Mouse (Mus musculus) hindbrain, embryonic 10.5 days (tissue): Measurements from ENCODE around the gene Cdh13. TPM values are rescaled to one million over a fixed set of nuclear protein-coding genes. Genes with fewer than 3 reads are reported as not detected.

Experiments used
- DNase-seq: peaks from one replicate; pipeline ENCODE4 v3.0.0-alpha.2; 2017; ENCODE audit warnings: low spot score
- H3K27ac ChIP-seq: fragments of 300-500 bp; sonication (generic); 2 replicates; pipeline ENCODE4 v1.5.1; 2016; ENCODE audit warnings: mild to moderate bottlenecking, moderate library complexity
- H3K27me3 ChIP-seq: fragments of 300-500 bp; sonication (generic); 2 replicates; pipeline ENCODE4 v1.6.1; 2016; ENCODE audit warnings: mild to moderate bottlenecking; ENCODE audit not compliant: poor library complexity, insufficient read depth, severe bottlenecking
- H3K36me3 ChIP-seq: fragments of 300-500 bp; sonication (generic); 2 replicates; pipeline ENCODE4 v1.6.1; 2016; ENCODE audit warnings: mild to moderate bottlenecking, moderate library complexity
- H3K4me1 ChIP-seq: fragments of 300-500 bp; sonication (generic); replicated peaks from 2 replicates; pipeline ENCODE4 v1.6.1; 2016; ENCODE audit warnings: mild to moderate bottlenecking
- H3K4me3 ChIP-seq: fragments of 300-500 bp; sonication (generic); 2 replicates; pipeline ENCODE4 v1.5.1; 2016; ENCODE audit warnings: mild to moderate bottlenecking, moderate library complexity
- H3K9me3 ChIP-seq: fragments of 300-500 bp; sonication (generic); 2 replicates; pipeline ENCODE4 v1.6.1; 2016; ENCODE audit warnings: mild to moderate bottlenecking, moderate library complexity
- WGBS: fragments of 180-500 bp; shearing (Covaris S2); methylation state at CpG from one replicate; pipeline ENCODE4 v1.1.7; 2016; 5-methylcytosine and 5-hydroxymethylcytosine counted together
- polyA plus RNA-seq: library from polyadenylated mRNA; unstranded; fragments of >200 nt; fragmentation: Nextera tagmentation; extraction: Ambion mirVana; gene quantifications from 2 replicates; pipeline ENCODE4 v1.2.1, GENCODE M21; 2016

Gene Cdh13
- polyA plus RNA-seq, 1 experiment from 2014 or later, result 8.5 TPM

DNA sequence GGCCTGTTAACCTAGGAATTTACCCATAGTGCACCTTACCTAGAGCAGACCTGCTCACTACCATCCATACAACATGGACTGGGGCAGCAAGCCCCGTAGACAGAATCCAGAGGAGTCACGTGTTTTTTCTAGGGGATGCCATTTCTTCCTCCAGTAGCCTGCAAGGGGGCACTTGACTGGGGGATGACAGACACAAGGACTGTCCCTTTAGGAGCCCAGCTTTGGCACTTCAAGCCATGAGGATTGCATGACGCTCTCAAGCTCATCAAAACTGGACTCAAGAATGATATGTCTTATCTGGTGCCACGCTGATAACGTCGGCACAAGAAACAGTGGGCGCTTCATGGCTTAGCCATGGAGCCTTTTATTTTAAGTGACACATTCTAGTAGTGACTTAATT, 31.4 kb downstream of the Cdh13 start:
- 93% methylated on average over 7 of the region's 7 CpGs for WGBS
- Histone ChIP-seq H3K9me3 (no peaks in the 10 kb centered on the region), H3K4me1 (peaks cover 5% of the 10 kb centered on the region), H3K36me3 (no peaks in the 10 kb centered on the region), H3K27ac (no peak overlapping the region), H3K27me3 (no peaks in the 10 kb centered on the region), H3K4me3 (no peak overlapping the region)
- no peak for DNase-seq

DNA sequence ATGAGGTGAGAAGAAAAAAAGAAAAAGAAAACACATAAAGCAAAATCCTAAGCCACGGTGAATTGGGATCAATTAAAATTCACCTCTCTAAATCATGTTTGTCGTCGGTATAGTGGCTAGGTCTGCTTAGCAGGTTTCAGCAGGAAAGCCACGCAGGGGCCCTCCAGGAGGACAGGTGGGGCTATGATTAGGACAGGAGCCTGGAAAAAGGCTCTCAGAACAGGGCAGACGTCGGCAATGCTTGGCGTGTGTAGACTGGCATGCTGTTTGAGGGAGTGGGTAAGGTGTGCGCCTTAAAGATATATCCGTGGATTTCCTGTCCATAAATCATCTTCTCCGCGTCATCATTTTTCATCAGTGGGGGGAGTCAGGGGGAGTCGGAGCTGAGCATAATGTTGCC, 32.9 kb downstream of the Cdh13 start:
- no peak for DNase-seq
- Histone ChIP-seq H3K27ac (no peak overlapping the region), H3K27me3 (no peaks in the 10 kb centered on the region), H3K4me3 (no peak overlapping the region), H3K4me1 (no peaks in the 10 kb centered on the region), H3K36me3 (no peaks in the 10 kb centered on the region), H3K9me3 (no peaks in the 10 kb centered on the region)
- 88% methylated on average over 12 of the region's 12 CpGs for WGBS

DNA sequence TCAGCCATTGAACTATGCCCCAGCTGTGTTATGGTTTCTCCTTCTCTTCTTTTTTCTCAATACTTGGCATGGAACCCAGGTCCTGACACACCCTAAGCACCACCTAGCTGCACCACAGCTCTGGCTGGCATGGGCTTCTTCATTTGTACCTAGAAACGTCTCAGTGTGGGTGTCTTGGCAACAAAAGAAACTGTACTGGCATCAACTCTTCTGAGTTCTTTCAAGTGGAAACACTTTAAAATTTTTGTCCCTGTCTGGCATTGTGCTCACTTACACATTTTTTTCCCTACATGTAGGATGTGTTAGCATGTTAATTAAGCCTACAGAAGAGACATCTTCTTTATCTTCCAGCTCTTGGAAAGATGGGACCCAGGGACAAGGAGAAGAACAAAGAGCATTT, 37.0 kb downstream of the Cdh13 start:
- DNase-seq, result no peak
- 64% methylated on average over 1 of the region's 1 CpGs for WGBS
- no peaks in the 10 kb centered on the region for H3K27me3 ChIP-seq
- no peaks in the 10 kb centered on the region for H3K4me1 ChIP-seq
- H3K9me3 ChIP-seq, result no peaks in the 10 kb centered on the region
- no peak overlapping the region for H3K27ac ChIP-seq
- H3K4me3 ChIP-seq, result no peak overlapping the region
- H3K36me3 ChIP-seq, result no peaks in the 10 kb centered on the region

DNA sequence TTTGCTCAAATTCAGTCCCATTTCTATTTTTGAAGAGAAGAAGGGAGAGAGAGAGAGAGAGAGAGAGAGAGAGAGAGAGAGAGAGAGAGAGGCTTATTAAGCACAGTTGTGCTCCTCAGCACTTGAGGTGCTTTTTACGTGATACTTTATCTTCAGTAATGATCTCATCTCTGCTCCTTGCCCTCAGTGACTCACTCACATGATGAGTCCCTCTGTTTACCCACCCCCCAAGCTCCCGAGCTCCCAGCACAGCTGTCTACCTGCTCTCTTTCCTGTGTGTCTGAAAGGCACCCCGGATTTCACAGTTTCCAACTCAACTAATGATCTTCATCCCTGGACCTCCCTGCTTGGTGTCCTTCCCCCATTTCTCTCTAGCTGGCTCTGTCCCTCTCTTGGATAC, 39.9 kb downstream of the Cdh13 start:
- no peak for DNase-seq
- H3K9me3 ChIP-seq, result no peaks in the 10 kb centered on the region
- H3K4me1 ChIP-seq, result no peaks in the 10 kb centered on the region
- H3K27me3 ChIP-seq, result no peaks in the 10 kb centered on the region
- H3K4me3 ChIP-seq, result no peak overlapping the region
- no peak overlapping the region for H3K27ac ChIP-seq
- WGBS, result 77% methylated on average over 3 of the region's 3 CpGs
- H3K36me3 ChIP-seq, result no peaks in the 10 kb centered on the region

DNA sequence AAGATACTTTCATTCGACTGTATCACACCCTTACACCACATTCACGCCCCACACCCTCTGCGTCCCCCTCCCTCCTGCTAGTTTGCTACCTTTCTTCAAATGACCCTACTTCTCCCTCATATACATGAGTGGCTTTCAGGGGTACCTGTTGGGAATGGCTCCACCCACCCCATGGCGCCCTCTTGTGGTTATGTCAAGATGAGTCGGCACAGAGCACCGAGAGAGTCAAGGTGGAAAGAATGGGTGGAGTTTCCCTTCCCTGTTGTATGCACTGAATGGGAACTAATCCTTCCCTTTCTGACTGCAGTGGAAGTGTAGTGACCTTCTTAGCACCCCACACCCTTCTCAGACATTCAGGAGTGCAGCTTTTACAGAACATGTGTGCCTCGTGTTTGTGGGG, 51.4 kb downstream of the Cdh13 start:
- H3K27ac ChIP-seq, result no peak overlapping the region
- H3K36me3 ChIP-seq, result no peaks in the 10 kb centered on the region
- H3K4me3 ChIP-seq, result no peak overlapping the region
- H3K4me1 ChIP-seq, result peaks cover 6% of the 10 kb centered on the region; the same call in 1 of the 2 replicates
- no peaks in the 10 kb centered on the region for H3K9me3 ChIP-seq
- WGBS, result 77% methylated on average over 7 of the region's 7 CpGs
- H3K27me3 ChIP-seq, result no peaks in the 10 kb centered on the region
- no peak for DNase-seq

DNA sequence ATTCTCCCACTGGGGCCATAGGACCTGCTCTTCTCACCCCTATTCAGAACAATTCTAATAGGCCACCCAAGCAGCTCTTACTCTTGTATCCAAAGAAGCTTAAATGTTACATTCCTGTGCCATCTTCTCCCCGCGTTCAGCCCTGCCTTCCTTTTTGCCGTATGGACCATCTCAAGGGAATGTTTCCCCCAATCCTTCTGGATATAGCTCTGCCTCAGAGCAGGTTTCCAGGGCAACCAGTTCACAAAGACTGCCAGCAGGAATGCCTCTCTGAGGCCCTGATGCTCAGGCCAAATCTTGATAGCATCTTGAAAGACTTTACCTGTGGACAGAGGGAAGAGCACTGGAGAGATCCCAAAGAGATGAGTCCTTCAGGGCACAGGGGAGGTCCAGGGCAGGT, 56.2 kb downstream of the Cdh13 start:
- Histone ChIP-seq H3K27ac (no peak overlapping the region), H3K27me3 (no peaks in the 10 kb centered on the region), H3K36me3 (no peaks in the 10 kb centered on the region), H3K9me3 (no peaks in the 10 kb centered on the region), H3K4me1 (peaks cover 9% of the 10 kb centered on the region; the same call in 1 of the 2 replicates), H3K4me3 (no peak overlapping the region)
- WGBS, result 79% methylated on average over 3 of the region's 3 CpGs
- DNase-seq, result no peak

DNA sequence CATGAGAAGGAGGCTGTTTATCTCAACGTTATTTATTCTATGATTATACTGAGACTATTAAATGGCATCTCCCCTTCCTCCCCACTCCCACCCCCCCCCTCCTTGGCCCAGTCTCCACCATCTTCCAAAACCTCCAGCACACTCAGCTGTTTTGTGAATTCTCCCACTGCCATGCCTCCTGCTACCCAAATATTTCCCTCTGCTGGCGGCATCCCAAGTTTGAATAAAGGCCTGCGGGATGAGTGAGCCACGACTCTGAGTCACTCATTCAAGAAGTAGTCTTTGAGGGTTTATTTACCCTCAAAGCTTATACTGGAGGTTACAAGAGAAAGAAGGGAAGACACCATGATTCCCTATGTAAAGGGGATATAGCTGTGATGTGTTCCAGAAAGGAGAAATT, 59.7 kb downstream of the Cdh13 start:
- DNase-seq, result no peak
- Histone ChIP-seq H3K36me3 (no peaks in the 10 kb centered on the region), H3K9me3 (no peaks in the 10 kb centered on the region), H3K27ac (no peak overlapping the region), H3K4me1 (peaks cover 9% of the 10 kb centered on the region; the same call in 1 of the 2 replicates), H3K4me3 (no peak overlapping the region), H3K27me3 (no peaks in the 10 kb centered on the region)
- 84% methylated on average over 4 of the region's 4 CpGs for WGBS

DNA sequence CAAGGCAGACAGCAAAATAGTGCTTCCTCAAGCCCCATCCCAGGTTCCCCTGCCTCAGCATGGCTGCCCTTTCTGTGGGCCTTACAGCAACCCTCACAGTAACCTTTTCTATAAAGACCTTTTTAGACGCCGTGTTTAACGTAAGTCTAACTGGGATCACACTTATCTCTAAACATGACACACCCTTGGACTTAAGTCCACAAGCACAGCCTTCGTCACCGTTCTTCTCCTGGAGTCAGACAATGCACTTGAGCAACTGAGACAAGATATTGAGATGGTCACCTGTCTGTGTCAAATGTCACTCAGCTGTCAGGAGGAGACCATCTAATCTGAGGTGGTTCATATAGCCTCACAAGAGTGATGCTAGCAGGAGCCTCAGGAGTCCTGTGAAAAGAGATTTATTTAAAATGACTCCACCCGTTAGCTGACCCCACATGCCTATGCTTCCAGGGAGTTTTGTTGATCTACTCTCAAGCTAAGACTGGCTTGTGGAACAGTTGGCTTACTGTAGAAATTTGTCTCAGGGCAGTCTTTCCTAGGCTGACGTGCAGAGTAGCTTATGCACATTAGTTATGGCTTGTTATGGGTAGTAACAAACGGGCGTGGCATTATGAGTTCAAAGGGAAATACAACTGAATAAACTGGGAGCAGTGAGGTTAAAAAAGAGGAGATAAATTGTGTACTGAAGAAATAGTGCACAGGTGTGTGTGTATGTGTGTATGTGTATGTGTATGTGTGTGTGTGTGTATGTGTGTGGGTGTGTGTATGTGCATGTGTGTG, 65.4 kb downstream of the Cdh13 start:
- Histone ChIP-seq H3K27ac (no peak overlapping the region), H3K36me3 (no peaks in the 10 kb centered on the region), H3K4me1 (peaks cover 5% of the 10 kb centered on the region), H3K9me3 (no peaks in the 10 kb centered on the region), H3K4me3 (no peak overlapping the region), H3K27me3 (no peaks in the 10 kb centered on the region)
- no peak for DNase-seq
- 88% methylated on average over 9 of the region's 9 CpGs for WGBS

DNA sequence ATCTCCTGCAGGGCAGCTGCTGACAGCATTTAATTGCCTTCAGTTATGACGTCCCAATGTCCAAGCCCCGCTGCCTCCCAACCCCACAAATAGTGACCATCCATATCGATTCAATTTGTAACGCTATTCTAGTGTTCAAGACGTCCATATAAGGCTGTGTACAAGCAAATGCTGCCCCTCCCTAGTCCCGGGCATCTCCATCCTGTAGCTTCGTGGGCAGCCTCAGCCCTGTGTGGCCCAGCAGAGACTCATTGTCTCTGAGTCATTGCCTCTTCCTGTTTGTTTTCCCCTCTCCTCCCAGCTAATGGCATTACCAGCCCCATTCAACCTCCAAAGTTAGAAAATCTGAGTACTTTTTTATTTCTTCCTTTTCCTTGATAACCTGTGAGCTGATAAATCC, 66.6 kb downstream of the Cdh13 start:
- WGBS, result 48% methylated on average over 7 of the region's 7 CpGs
- Histone ChIP-seq H3K4me3 (no peak overlapping the region), H3K4me1 (peaks cover 5% of the 10 kb centered on the region), H3K9me3 (no peaks in the 10 kb centered on the region), H3K36me3 (no peaks in the 10 kb centered on the region), H3K27ac (no peak overlapping the region), H3K27me3 (no peaks in the 10 kb centered on the region)
- DNase-seq, result no peak

DNA sequence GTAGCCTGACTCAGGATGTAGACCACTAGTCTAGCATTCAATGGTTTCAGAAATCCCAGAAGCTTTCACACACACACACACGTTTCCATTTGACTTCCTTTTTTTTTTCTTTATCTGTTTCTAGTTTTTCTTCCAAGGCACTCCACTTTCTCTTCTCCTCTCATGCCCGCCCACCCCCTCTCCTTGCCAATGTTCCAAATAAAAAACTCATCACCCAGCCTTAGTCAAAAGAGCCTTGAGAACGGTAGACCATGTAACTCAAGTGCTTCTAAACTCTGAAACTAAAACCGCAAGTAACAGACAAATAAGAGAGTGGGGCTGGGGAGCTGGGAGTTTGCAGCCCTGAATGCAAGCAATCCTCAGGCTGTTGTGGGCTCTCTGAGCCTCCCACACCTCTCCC, 69.5 kb downstream of the Cdh13 start:
- no peaks in the 10 kb centered on the region for H3K27me3 ChIP-seq
- DNase-seq, result no peak
- peaks cover 5% of the 10 kb centered on the region for H3K4me1 ChIP-seq
- H3K36me3 ChIP-seq, result no peaks in the 10 kb centered on the region
- no peaks in the 10 kb centered on the region for H3K9me3 ChIP-seq
- no peak overlapping the region for H3K27ac ChIP-seq
- no peak overlapping the region for H3K4me3 ChIP-seq
- WGBS, result 84% methylated on average over 4 of the region's 4 CpGs

DNA sequence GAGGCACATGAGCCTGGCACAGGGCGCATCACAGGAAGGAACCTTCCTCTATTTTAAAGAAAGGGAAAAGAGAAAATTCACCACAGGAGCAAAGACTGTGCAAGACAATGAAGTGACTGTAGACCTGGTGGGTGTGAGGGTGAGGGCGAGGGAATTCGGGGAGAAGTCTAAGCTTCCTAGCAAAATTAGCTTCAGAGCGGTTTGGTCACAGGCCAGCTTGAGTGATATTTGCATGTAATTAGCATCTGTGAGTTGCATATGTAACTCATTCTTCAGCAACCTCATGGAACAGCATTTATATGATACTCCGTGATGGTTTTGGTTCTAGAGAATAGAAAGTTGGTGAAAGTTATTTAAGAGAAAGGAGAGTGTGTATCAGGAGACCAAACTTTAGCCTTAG, 73.5 kb downstream of the Cdh13 start:
- Histone ChIP-seq H3K4me1 (no peaks in the 10 kb centered on the region), H3K9me3 (no peaks in the 10 kb centered on the region), H3K27me3 (no peaks in the 10 kb centered on the region), H3K36me3 (no peaks in the 10 kb centered on the region), H3K27ac (no peak overlapping the region), H3K4me3 (no peak overlapping the region)
- DNase-seq, result no peak
- 92% methylated on average over 5 of the region's 5 CpGs for WGBS

DNA sequence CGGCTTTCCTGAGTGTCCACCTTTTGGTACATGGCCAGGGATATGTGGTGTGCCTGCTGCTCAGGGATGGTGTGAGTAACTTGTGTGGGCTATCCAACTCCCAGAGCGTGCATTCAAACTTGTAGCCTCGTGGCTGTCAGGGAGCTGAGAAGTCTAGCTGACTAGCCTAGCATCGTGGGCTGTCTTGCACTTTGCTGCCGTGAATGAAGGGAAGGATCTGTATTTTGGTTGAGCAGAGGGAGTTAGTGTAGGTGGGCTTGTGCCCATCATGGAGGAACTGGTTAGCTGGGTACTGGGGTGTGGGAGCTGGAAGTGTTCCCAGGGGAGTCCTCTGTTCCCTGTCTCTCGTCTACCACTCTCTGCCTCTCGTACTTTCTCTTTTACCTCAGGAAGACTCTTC, 74.1 kb downstream of the Cdh13 start:
- H3K27me3 ChIP-seq, result no peaks in the 10 kb centered on the region
- H3K4me3 ChIP-seq, result no peak overlapping the region
- no peaks in the 10 kb centered on the region for H3K9me3 ChIP-seq
- H3K36me3 ChIP-seq, result no peaks in the 10 kb centered on the region
- WGBS, result 93% methylated on average over 7 of the region's 7 CpGs
- no peaks in the 10 kb centered on the region for H3K4me1 ChIP-seq
- DNase-seq, result no peak
- H3K27ac ChIP-seq, result no peak overlapping the region

DNA sequence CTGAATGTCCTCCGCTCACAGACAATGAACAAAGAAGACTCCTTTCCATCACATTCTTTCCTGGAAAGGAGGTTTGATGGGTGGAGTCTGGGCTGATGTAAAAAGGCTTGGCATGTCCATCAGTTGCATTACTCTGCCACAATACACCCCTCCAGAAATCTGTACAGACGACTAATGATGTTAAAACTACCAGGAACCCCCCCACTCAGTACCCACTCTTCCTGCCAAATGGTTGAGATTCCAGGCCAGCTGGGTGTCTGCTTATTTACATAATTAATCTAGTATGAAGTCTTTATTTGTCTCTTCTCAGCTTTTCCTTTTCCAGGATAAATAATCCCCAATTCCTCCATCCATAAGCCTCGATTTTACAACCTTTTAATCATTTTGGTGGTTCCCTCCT, 80.2 kb downstream of the Cdh13 start:
- Histone ChIP-seq H3K9me3 (no peaks in the 10 kb centered on the region), H3K27me3 (no peaks in the 10 kb centered on the region), H3K36me3 (no peaks in the 10 kb centered on the region), H3K4me3 (no peak overlapping the region), H3K4me1 (no peaks in the 10 kb centered on the region), H3K27ac (no peak overlapping the region)
- DNase-seq, result no peak
- WGBS, result 78% methylated on average over 3 of the region's 3 CpGs

DNA sequence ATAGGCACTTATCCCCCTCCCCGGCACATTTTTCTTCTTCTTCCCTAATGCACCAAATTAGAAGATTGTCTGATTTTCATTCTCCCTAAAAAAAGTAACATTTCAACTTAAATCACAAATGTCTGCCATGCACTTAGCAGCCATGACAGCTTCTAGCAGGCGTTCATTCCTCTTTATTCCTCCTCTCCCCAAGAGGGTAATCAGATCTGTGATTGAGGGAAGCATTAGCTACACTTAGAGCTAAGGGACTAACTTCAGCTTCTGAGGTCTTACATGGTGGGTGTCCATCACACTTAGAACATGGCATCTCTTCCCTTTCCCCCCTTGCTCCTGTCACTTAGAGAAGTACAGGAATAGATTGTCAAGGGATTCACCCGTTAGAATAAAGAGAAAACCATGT, 89.6 kb downstream of the Cdh13 start:
- H3K4me1 ChIP-seq, result peaks cover 9% of the 10 kb centered on the region
- H3K9me3 ChIP-seq, result no peaks in the 10 kb centered on the region
- H3K36me3 ChIP-seq, result no peaks in the 10 kb centered on the region
- 86% methylated on average over 3 of the region's 3 CpGs for WGBS
- H3K27me3 ChIP-seq, result no peaks in the 10 kb centered on the region
- no peak for DNase-seq
- no peak overlapping the region for H3K4me3 ChIP-seq
- H3K27ac ChIP-seq, result no peak overlapping the region
